Mouse (Mus musculus) embryonic facial prominence, embryonic 15.5 days (tissue): ENCODE measurements at regions not wholly inside any gene's neighbourhood (a gene's known extent, or its start where the extent isn't known, plus 50 kb on each side); places are given as distances from the start of the nearest gene placed in this dataset.

Source experiments
- ATAC-seq: fragments of 200-750 bp; cut with Nextera tagmentation; 2 replicates; pipeline ENCODE4 v1.8.0; 2017; ENCODE audit warnings: low read depth, moderate TSS enrichment; ENCODE audit not compliant: insufficient number of reproducible peaks, low FRiP score, low TSS enrichment
- H3K27ac ChIP-seq: fragments of 300-500 bp; sonication (generic); replicated peaks from 2 replicates; pipeline ENCODE4 v1.5.1; 2015; ENCODE audit warnings: mild to moderate bottlenecking, inconsistent platforms
- H3K27me3 ChIP-seq: fragments of 300-500 bp; sonication (generic); 2 replicates; pipeline ENCODE4 v1.6.1; 2015; ENCODE audit warnings: inconsistent platforms
- H3K36me3 ChIP-seq: fragments of 300-500 bp; sonication (generic); 2 replicates; pipeline ENCODE4 v1.6.1; 2015; ENCODE audit warnings: mild to moderate bottlenecking, inconsistent platforms
- H3K4me1 ChIP-seq: fragments of 300-500 bp; sonication (generic); 2 replicates; pipeline ENCODE4 v1.6.1; 2015; ENCODE audit warnings: inconsistent platforms
- H3K4me2 ChIP-seq: fragments of 300-500 bp; sonication (generic); replicated peaks from 2 replicates; pipeline ENCODE4 v1.6.1; 2015; ENCODE audit warnings: mild to moderate bottlenecking, inconsistent platforms
- H3K4me3 ChIP-seq: fragments of 300-500 bp; sonication (generic); replicated peaks from 2 replicates; pipeline ENCODE4 v1.5.1; 2015; ENCODE audit warnings: mild to moderate bottlenecking, inconsistent platforms
- H3K9ac ChIP-seq: fragments of 300-500 bp; sonication (generic); 2 replicates; pipeline ENCODE4 v1.6.1; 2015; ENCODE audit warnings: inconsistent platforms
- H3K9me3 ChIP-seq: fragments of 300-500 bp; sonication (generic); replicated peaks from 2 replicates; pipeline ENCODE4 v1.6.1; 2016; ENCODE audit warnings: inconsistent platforms
- WGBS: fragments of 180-500 bp; shearing (Covaris S2); methylation state at CpG from one replicate; pipeline ENCODE4 v1.1.7; 2015; 5-methylcytosine and 5-hydroxymethylcytosine counted together

- Histone ChIP-seq H3K36me3 (no peaks in the 10 kb centered on the region), H3K9me3 (no peaks in the 10 kb centered on the region), H3K27me3 (no peaks in the 10 kb centered on the region), H3K27ac (no peak overlapping the region), H3K4me2 (no peak overlapping the region), H3K4me1 (no peaks in the 10 kb centered on the region), H3K4me3 (no peak overlapping the region), H3K9ac (no peak overlapping the region)
- 84% methylated on average over 4 of the region's 4 CpGs for WGBS
- no peak for ATAC-seq
Observed at GRCm38 (mm10) chr8:24355146-24355545, 370.5 kb downstream of the Adam3 start.

DNA sequence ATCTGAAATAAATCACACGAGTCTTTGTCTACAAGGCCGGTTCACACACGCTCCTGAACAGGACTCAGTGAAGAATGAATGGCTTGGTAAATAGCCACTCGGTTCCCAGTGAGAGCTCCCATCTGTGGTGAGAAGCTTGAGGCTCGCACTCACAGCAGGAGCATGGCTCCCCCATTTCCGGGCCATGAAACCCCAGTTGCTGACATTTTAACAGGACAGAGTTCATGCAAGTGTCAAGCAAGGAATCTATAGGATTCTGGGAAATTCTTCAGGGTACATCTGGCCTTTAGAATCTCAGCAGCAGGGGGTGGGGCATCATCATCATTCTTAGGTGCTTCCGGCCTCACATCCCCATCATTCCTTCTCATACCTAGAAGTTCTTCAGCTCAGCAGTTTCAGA lies 371.8 kb downstream of the Adam3 start:
- no peak overlapping the region for H3K27ac ChIP-seq
- 71% methylated on average over 7 of the region's 7 CpGs for WGBS
- no peak overlapping the region for H3K4me2 ChIP-seq
- H3K4me3 ChIP-seq, result no peak overlapping the region
- no peak for ATAC-seq
- no peak overlapping the region for H3K9ac ChIP-seq
- no peaks in the 10 kb centered on the region for H3K36me3 ChIP-seq
- no peaks in the 10 kb centered on the region for H3K27me3 ChIP-seq
- H3K4me1 ChIP-seq, result no peaks in the 10 kb centered on the region
- no peaks in the 10 kb centered on the region for H3K9me3 ChIP-seq

DNA sequence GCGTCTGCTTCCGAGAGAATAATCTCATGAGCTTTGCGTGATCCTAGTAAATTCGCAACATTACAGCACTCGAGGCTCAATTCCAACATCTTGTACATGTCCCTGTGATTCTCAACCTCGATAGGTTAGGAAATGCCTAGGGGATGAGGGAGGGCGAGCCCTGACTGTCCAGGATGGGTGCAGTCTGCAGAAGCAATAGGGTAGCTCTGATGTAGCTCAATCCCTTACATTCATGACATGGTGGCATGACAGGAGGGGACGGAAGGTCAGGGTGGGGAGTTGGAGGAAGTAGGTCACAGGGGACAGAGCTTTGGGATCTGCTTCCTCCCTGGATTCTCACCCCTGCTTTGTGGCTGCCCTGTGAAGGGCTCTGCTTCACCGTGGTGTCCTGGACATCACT lies 373.3 kb downstream of the Adam3 start:
- H3K4me3 ChIP-seq, result no peak overlapping the region
- H3K4me2 ChIP-seq, result no peak overlapping the region
- H3K9me3 ChIP-seq, result no peaks in the 10 kb centered on the region
- no peaks in the 10 kb centered on the region for H3K27me3 ChIP-seq
- H3K4me1 ChIP-seq, result no peaks in the 10 kb centered on the region
- no peak for ATAC-seq
- WGBS, result 72% methylated on average over 9 of the region's 9 CpGs
- H3K9ac ChIP-seq, result no peak overlapping the region
- no peak overlapping the region for H3K27ac ChIP-seq
- H3K36me3 ChIP-seq, result no peaks in the 10 kb centered on the region

- ATAC-seq, result no peak
- H3K4me3 ChIP-seq, result no peak overlapping the region
- H3K4me1 ChIP-seq, result no peaks in the 10 kb centered on the region
- H3K9me3 ChIP-seq, result no peaks in the 10 kb centered on the region
- 0 out of 2 replicates have a peak overlapping the region, but pooled peaks have one; percentile 8 for H3K4me2 ChIP-seq
- no peak overlapping the region for H3K9ac ChIP-seq
- no peaks in the 10 kb centered on the region for H3K36me3 ChIP-seq
- H3K27ac ChIP-seq, result no peak overlapping the region
- H3K27me3 ChIP-seq, result no peaks in the 10 kb centered on the region
- 23% methylated on average over 6 of the region's 6 CpGs for WGBS
Observed at GRCm38 (mm10) chr8:24351760-24352159, 373.9 kb downstream of the Adam3 start.

- H3K36me3 ChIP-seq, result no peaks in the 10 kb centered on the region
- H3K27me3 ChIP-seq, result no peaks in the 10 kb centered on the region
- no peak overlapping the region for H3K4me3 ChIP-seq
- ATAC-seq, result peak; percentile 72; the same call in 1 of the 2 replicates
- no peaks in the 10 kb centered on the region for H3K9me3 ChIP-seq
- H3K4me1 ChIP-seq, result no peaks in the 10 kb centered on the region
- H3K4me2 ChIP-seq, result no peak overlapping the region
- WGBS, result 41% methylated on average over 6 of the region's 6 CpGs
- H3K27ac ChIP-seq, result no peak overlapping the region
- H3K9ac ChIP-seq, result no peak overlapping the region
Observed at GRCm38 (mm10) chr8:24346390-24347113, 379.1 kb downstream of the Adam3 start.

GRCm38 (mm10) chr8:24338694-24339093 lies 387.0 kb downstream of the Adam3 start:
- 85% methylated on average over 9 of the region's 9 CpGs for WGBS
- Histone ChIP-seq H3K4me3 (no peak overlapping the region), H3K27me3 (no peaks in the 10 kb centered on the region), H3K36me3 (no peaks in the 10 kb centered on the region), H3K4me1 (no peaks in the 10 kb centered on the region), H3K27ac (no peak overlapping the region), H3K9ac (no peak overlapping the region), H3K9me3 (no peaks in the 10 kb centered on the region), H3K4me2 (no peak overlapping the region)
- ATAC-seq, result no peak

DNA sequence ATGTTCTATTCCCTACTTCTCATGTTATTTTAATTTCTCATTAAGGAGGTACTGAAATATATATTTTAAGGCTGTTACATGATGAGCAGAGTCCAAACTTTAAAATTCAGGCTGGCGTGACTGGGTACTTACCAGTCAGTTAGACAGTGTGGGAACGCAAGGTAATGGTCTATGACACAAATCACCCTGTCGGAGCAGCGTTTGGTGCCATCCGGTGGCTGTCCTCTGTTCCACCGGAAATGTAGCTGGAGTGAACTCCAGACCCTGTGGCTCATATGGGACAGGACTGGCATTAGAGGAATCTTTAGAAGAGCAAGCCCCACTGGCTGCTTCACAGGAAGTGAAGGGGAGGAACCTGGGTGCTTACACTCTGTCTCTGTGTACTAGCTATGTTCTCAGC lies 388.0 kb downstream of the Adam3 start:
- Histone ChIP-seq H3K4me2 (no peak overlapping the region), H3K27me3 (no peaks in the 10 kb centered on the region), H3K9me3 (no peaks in the 10 kb centered on the region), H3K4me3 (no peak overlapping the region), H3K9ac (no peak overlapping the region), H3K4me1 (no peaks in the 10 kb centered on the region), H3K36me3 (no peaks in the 10 kb centered on the region), H3K27ac (no peak overlapping the region)
- no peak for ATAC-seq
- 50% methylated on average over 6 of the region's 6 CpGs for WGBS

DNA sequence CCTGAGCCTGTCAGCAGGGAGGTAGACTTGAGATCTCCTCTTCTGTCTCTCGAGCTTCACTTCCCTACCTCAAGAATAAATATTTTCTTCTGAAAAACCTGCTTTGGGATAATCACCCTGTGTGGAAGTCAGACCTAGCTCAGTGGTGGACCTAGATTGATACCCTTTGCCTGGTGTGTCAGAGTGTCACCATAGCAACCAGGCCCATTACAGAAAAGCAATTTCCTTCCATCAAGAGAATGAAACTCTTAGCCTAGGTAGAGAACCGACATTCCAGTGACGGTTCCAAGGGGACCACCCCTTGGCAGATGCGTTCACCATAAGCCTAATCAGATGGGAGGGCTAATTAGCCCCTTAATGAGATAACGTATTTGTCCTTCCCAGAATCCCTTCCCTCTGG lies 389.9 kb downstream of the Adam3 start:
- no peak for ATAC-seq
- 47% methylated on average over 5 of the region's 5 CpGs for WGBS
- no peak overlapping the region for H3K9ac ChIP-seq
- H3K4me2 ChIP-seq, result no peak overlapping the region
- H3K4me1 ChIP-seq, result no peaks in the 10 kb centered on the region
- no peaks in the 10 kb centered on the region for H3K27me3 ChIP-seq
- H3K4me3 ChIP-seq, result no peak overlapping the region
- no peaks in the 10 kb centered on the region for H3K9me3 ChIP-seq
- H3K27ac ChIP-seq, result no peak overlapping the region
- no peaks in the 10 kb centered on the region for H3K36me3 ChIP-seq

GRCm38 (mm10) chr8:24333705-24334104 lies 391.9 kb downstream of the Adam3 start:
- H3K4me2 ChIP-seq, result no peak overlapping the region
- no peak overlapping the region for H3K4me3 ChIP-seq
- no peaks in the 10 kb centered on the region for H3K27me3 ChIP-seq
- ATAC-seq, result no peak
- H3K36me3 ChIP-seq, result no peaks in the 10 kb centered on the region
- 72% methylated on average over 4 of the region's 4 CpGs for WGBS
- H3K9me3 ChIP-seq, result no peaks in the 10 kb centered on the region
- H3K27ac ChIP-seq, result no peak overlapping the region
- no peaks in the 10 kb centered on the region for H3K4me1 ChIP-seq
- no peak overlapping the region for H3K9ac ChIP-seq

GRCm38 (mm10) chr8:24310893-24311292 lies 414.8 kb downstream of the Adam3 start:
- H3K27me3 ChIP-seq, result no peaks in the 10 kb centered on the region
- H3K4me3 ChIP-seq, result no peak overlapping the region
- no peaks in the 10 kb centered on the region for H3K9me3 ChIP-seq
- no peak overlapping the region for H3K9ac ChIP-seq
- H3K27ac ChIP-seq, result no peak overlapping the region
- no peaks in the 10 kb centered on the region for H3K4me1 ChIP-seq
- H3K36me3 ChIP-seq, result no peaks in the 10 kb centered on the region
- H3K4me2 ChIP-seq, result no peak overlapping the region
- WGBS, result 59% methylated on average over 4 of the region's 4 CpGs
- no peak for ATAC-seq

DNA sequence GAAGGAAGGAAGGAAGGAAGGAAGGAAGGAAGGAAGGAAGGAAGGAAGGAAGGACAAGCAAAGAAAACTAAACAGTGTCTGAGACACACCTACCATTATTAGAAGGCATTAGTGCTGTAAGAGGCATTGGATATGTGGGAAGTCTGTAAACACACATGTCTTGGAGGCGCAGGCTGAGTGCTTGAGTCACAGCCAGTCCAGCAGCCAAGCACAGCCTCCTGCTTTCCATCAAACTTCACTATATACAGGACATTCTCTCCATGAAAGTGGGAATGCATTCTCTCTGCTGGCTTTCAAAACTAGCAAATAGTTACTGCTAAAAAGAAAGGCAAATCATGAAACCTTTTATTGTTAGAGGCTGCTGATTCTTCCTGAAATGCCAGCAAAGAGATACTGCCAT lies 431.1 kb downstream of the Adam3 start:
- Histone ChIP-seq H3K9ac (no peak overlapping the region), H3K4me2 (no peak overlapping the region), H3K36me3 (no peaks in the 10 kb centered on the region), H3K4me3 (no peak overlapping the region), H3K27me3 (no peaks in the 10 kb centered on the region), H3K9me3 (peaks cover 6% of the 10 kb centered on the region; the same call in 1 of the 2 replicates), H3K4me1 (no peaks in the 10 kb centered on the region), H3K27ac (no peak overlapping the region)
- ATAC-seq, result no peak
- 73% methylated on average over 1 of the region's 1 CpGs for WGBS

GRCm38 (mm10) chr8:24287861-24288260 lies 437.8 kb downstream of the Adam3 start:
- no peak for ATAC-seq
- Histone ChIP-seq H3K4me1 (no peaks in the 10 kb centered on the region), H3K27ac (no peak overlapping the region), H3K27me3 (no peaks in the 10 kb centered on the region), H3K36me3 (no peaks in the 10 kb centered on the region), H3K9me3 (peaks cover 6% of the 10 kb centered on the region; the same call in 1 of the 2 replicates), H3K4me2 (no peak overlapping the region), H3K9ac (no peak overlapping the region), H3K4me3 (no peak overlapping the region)
- 90% methylated on average over 6 of the region's 6 CpGs for WGBS
